Mouse (Mus musculus) CH12.LX (cell line): ENCODE measurements at regions not wholly inside any gene's neighbourhood (a gene's known extent, or its start where the extent isn't known, plus 50 kb on each side); places are given as distances from the start of the nearest gene placed in this dataset.

Source experiments
- DNase-seq: peaks from one replicate; pipeline ENCODE4 v3.0.0-alpha.2; 2013; ENCODE audit errors: extremely low read depth
- H3K27ac ChIP-seq: 2 replicates; pipeline ENCODE4 v1.5.1; 2012; ENCODE audit warnings: low read depth, mild to moderate bottlenecking, control low read depth, moderate library complexity; ENCODE audit not compliant: insufficient read depth
- H3K27me3 ChIP-seq: replicated peaks from 2 replicates; pipeline ENCODE3; 2012; ENCODE audit warnings: inconsistent platforms
- H3K36me3 ChIP-seq, 2 experiments: replicated peaks in 1 of 2; 2 replicates each; pipeline versions ENCODE3 to v1.6.1; 2012; ENCODE audit warnings: inconsistent platforms in 1 of 2, low read length in 1 of 2, mild to moderate bottlenecking in 1 of 2, mixed read lengths in 1 of 2, moderate library complexity in 1 of 2; ENCODE audit not compliant: control insufficient read depth in 1 of 2, insufficient read depth in 1 of 2
- H3K4me1 ChIP-seq, 2 experiments: 2 replicates each; pipeline ENCODE4 v1.6.1; 2012; ENCODE audit warnings: inconsistent platforms in 1 of 2, moderate library complexity in 1 of 2; ENCODE audit not compliant: insufficient read depth in 2 of 2, control insufficient read depth in 1 of 2
- H3K4me2 ChIP-seq: 2 replicates; pipeline ENCODE4 v1.6.1; 2012; ENCODE audit warnings: low read depth, mild to moderate bottlenecking, control low read depth; ENCODE audit not compliant: poor library complexity, insufficient read depth, severe bottlenecking
- H3K4me3 ChIP-seq, 3 experiments: fragments of 150-350 bp in 1 of 3; sonication (generic) in 1 of 3; replicated peaks in 1 of 3; 2 replicates each; pipeline versions ENCODE3 to v1.5.1; 2011 to 2012; ENCODE audit warnings: low read depth in 2 of 3, low read length in 2 of 3, mild to moderate bottlenecking in 2 of 3, moderate library complexity in 2 of 3, control low read depth in 1 of 3, improper control_type of control experiment in 1 of 3, inconsistent platforms in 1 of 3, mixed read lengths in 1 of 3; ENCODE audit not compliant: poor library complexity in 1 of 3
- H3K79me2 ChIP-seq: replicated peaks from 2 replicates; pipeline ENCODE4 v1.6.1; 2012; ENCODE audit warnings: mild to moderate bottlenecking, moderate library complexity; ENCODE audit not compliant: control insufficient read depth, poor library complexity, insufficient read depth, severe bottlenecking; ENCODE audit errors: extremely low read depth
- H3K9ac ChIP-seq: 2 replicates; pipeline ENCODE4 v1.6.1; 2012; ENCODE audit warnings: low read depth, mild to moderate bottlenecking, control low read depth, moderate library complexity; ENCODE audit not compliant: insufficient read depth
- H3K9me3 ChIP-seq: replicated peaks from 2 replicates; pipeline ENCODE3; 2012; ENCODE audit warnings: low read length, inconsistent platforms, mixed read lengths
- BHLHE40 ChIP-seq: IDR thresholded peaks from 2 replicates; pipeline ENCODE4 v1.6.1; 2011; ENCODE audit warnings: mild to moderate bottlenecking, low read depth, low read length, improper control_type of control experiment
- CHD1 ChIP-seq: IDR thresholded peaks from 2 replicates; pipeline ENCODE4 v1.6.1; 2012; ENCODE audit warnings: low read depth, low read length, improper control_type of control experiment, inconsistent platforms
- CHD2 ChIP-seq: IDR thresholded peaks from 2 replicates; pipeline ENCODE4 v1.6.1; 2011; ENCODE audit warnings: low read length, improper control_type of control experiment
- CTCF ChIP-seq, 2 experiments: IDR thresholded peaks in 1 of 2; conservative IDR thresholded peaks in 1 of 2; 2 replicates each; pipeline ENCODE4 v1.5.1; 2011 to 2012; ENCODE audit warnings: low read depth in 2 of 2, low read length in 2 of 2, improper control_type of control experiment in 1 of 2, inconsistent platforms in 1 of 2, mild to moderate bottlenecking in 1 of 2, moderate library complexity in 1 of 2
- E2F4 ChIP-seq: IDR thresholded peaks from 2 replicates; pipeline ENCODE4 v1.6.1; 2011; ENCODE audit warnings: low read depth, low read length, improper control_type of control experiment; ENCODE audit not compliant: insufficient replicate concordance
- ELF1 ChIP-seq: IDR thresholded peaks from 2 replicates; pipeline ENCODE4 v1.6.1; 2014; ENCODE audit warnings: low read depth, mild to moderate bottlenecking, inconsistent platforms, low read length, improper control_type of control experiment
- EP300 ChIP-seq: IDR thresholded peaks from 2 replicates; pipeline ENCODE4 v1.6.1; 2011; ENCODE audit warnings: low read length, improper control_type of control experiment
- ETS1 ChIP-seq: conservative IDR thresholded peaks from 2 replicates; pipeline ENCODE4 v1.6.1; 2012; ENCODE audit warnings: low read depth, mild to moderate bottlenecking, inconsistent platforms, low read length, improper control_type of control experiment, moderate library complexity
- HCFC1 ChIP-seq: IDR thresholded peaks from 2 replicates; pipeline ENCODE4 v1.6.1; 2012; ENCODE audit warnings: low read depth, mild to moderate bottlenecking, inconsistent platforms, low read length, improper control_type of control experiment
- IRF4 ChIP-seq: IDR thresholded peaks from 2 replicates; pipeline ENCODE4 v1.6.1; 2014; ENCODE audit warnings: low read depth, mild to moderate bottlenecking, inconsistent platforms, low read length, improper control_type of control experiment
- JUN ChIP-seq: IDR thresholded peaks from 2 replicates; pipeline ENCODE4 v1.6.1; 2011; ENCODE audit warnings: low read depth, mild to moderate bottlenecking, low read length, improper control_type of control experiment, moderate library complexity; ENCODE audit not compliant: insufficient read depth
- JUND ChIP-seq: conservative IDR thresholded peaks from 2 replicates; pipeline ENCODE4 v1.6.1; 2011; ENCODE audit warnings: low read depth, low read length, improper control_type of control experiment
- KAT2A ChIP-seq: IDR thresholded peaks from 2 replicates; pipeline ENCODE4 v1.6.1; 2012; ENCODE audit warnings: low read length, improper control_type of control experiment, inconsistent platforms; ENCODE audit not compliant: insufficient replicate concordance
- MAFK ChIP-seq: IDR thresholded peaks from 2 replicates; pipeline ENCODE4 v1.6.1; 2011; ENCODE audit warnings: low read length, improper control_type of control experiment; ENCODE audit not compliant: insufficient replicate concordance
- MAX ChIP-seq: IDR thresholded peaks from 2 replicates; pipeline ENCODE4 v1.6.1; 2011; ENCODE audit warnings: low read length, improper control_type of control experiment
- MAZ ChIP-seq: IDR thresholded peaks from 2 replicates; pipeline ENCODE4 v1.6.1; 2012; ENCODE audit warnings: low read depth, mild to moderate bottlenecking, inconsistent platforms, low read length, improper control_type of control experiment, moderate library complexity
- MEF2A ChIP-seq: IDR thresholded peaks from 2 replicates; pipeline ENCODE4 v1.6.1; 2014; ENCODE audit warnings: low read depth, mild to moderate bottlenecking, inconsistent platforms, low read length, improper control_type of control experiment, borderline replicate concordance
- MYC ChIP-seq: IDR thresholded peaks from 2 replicates; pipeline ENCODE4 v1.6.1; 2011; ENCODE audit warnings: low read depth, mild to moderate bottlenecking, improper control_type of control experiment, low read length
- NRF1 ChIP-seq: IDR thresholded peaks from 2 replicates; pipeline ENCODE4 v1.6.1; 2014; ENCODE audit warnings: low read depth, mild to moderate bottlenecking, inconsistent platforms, low read length, improper control_type of control experiment, moderate library complexity
- PAX5 ChIP-seq: IDR thresholded peaks from 2 replicates; pipeline ENCODE4 v1.6.1; 2012; ENCODE audit warnings: low read length, inconsistent platforms, mixed read lengths
- POLR2A ChIP-seq: IDR thresholded peaks from 2 replicates; pipeline ENCODE4 v1.6.1; 2011; ENCODE audit warnings: low read depth, mild to moderate bottlenecking, improper control_type of control experiment, low read length
- POLR2AphosphoS2 ChIP-seq: IDR thresholded peaks from 2 replicates; pipeline ENCODE4 v1.6.1; 2011; ENCODE audit warnings: low read depth, low read length, improper control_type of control experiment
- SIN3A ChIP-seq: IDR thresholded peaks from 2 replicates; pipeline ENCODE4 v1.6.1; 2012; ENCODE audit warnings: low read length, improper control_type of control experiment, inconsistent platforms
- SMC3 ChIP-seq: IDR thresholded peaks from 2 replicates; pipeline ENCODE4 v1.6.1; 2011; ENCODE audit warnings: low read depth, low read length, improper control_type of control experiment
- TBP ChIP-seq: conservative IDR thresholded peaks from 2 replicates; pipeline ENCODE4 v1.6.1; 2011; ENCODE audit warnings: low read depth, low read length, improper control_type of control experiment
- TCF12 ChIP-seq: IDR thresholded peaks from 2 replicates; pipeline ENCODE4 v1.6.1; 2014; ENCODE audit warnings: low read depth, mild to moderate bottlenecking, inconsistent platforms, low read length, improper control_type of control experiment
- UBTF ChIP-seq: IDR thresholded peaks from 2 replicates; pipeline ENCODE4 v1.6.1; 2012; ENCODE audit warnings: low read depth, mild to moderate bottlenecking, inconsistent platforms, low read length, improper control_type of control experiment, moderate library complexity
- USF2 ChIP-seq: conservative IDR thresholded peaks from 2 replicates; pipeline ENCODE4 v1.6.1; 2011; ENCODE audit warnings: low read depth, low read length, improper control_type of control experiment
- ZC3H11A ChIP-seq: IDR thresholded peaks from 2 replicates; pipeline ENCODE4 v1.6.1; 2012; ENCODE audit warnings: low read depth, mild to moderate bottlenecking, inconsistent platforms, low read length, improper control_type of control experiment
- ZKSCAN1 ChIP-seq: IDR thresholded peaks from 2 replicates; pipeline ENCODE4 v1.6.1; 2012; ENCODE audit warnings: low read depth, inconsistent platforms, low read length, improper control_type of control experiment, borderline replicate concordance
- ZNF384 ChIP-seq: IDR thresholded peaks from 2 replicates; pipeline ENCODE4 v1.6.1; 2012; ENCODE audit warnings: low read depth, low read length, improper control_type of control experiment, inconsistent platforms
- dilution Hi-C: fragments of 300-500 bp; cut with MboI; formaldehyde crosslinking; loops from 2 replicates; pipeline ENCODE4 v1.14.3; 2020; ENCODE audit warnings: low sequenced_read_pairs; ENCODE audit not compliant: extremely low pct_unique_long_range_greater_than_20kb, extremely low pct_ligation_motif_present
- in situ Hi-C: fragments of 300-500 bp; cut with MboI; formaldehyde crosslinking; loops from 3 replicates; pipeline ENCODE4 v1.14.3; 2019; ENCODE audit warnings: low sequenced_read_pairs, low pct_ligation_motif_present, low pct_unique_long_range_greater_than_20kb, mixed read lengths

- H3K9ac ChIP-seq, result no peak overlapping the region
- H3K4me2 ChIP-seq, result no peak overlapping the region
- H3K36me3 ChIP-seq, result no peaks in the 10 kb centered on the region
- H3K9me3 ChIP-seq, result no peaks in the 10 kb centered on the region
- in situ Hi-C loops (no loop called here), dilution Hi-C loops (no loop called here)
- no peaks in the 10 kb centered on the region for H3K79me2 ChIP-seq
- H3K27me3 ChIP-seq, result no peaks in the 10 kb centered on the region
- H3K4me3 ChIP-seq, result no peak overlapping the region
- no peak overlapping the region for H3K27ac ChIP-seq
- no peak for DNase-seq
- no peaks in the 10 kb centered on the region for H3K4me1 ChIP-seq
- TF ChIP-seq KAT2A (no peak), MAX (no peak), JUN (no peak), UBTF (no peak), ZKSCAN1 (no peak), ELF1 (no peak), MAZ (no peak), TCF12 (no peak), MYC (no peak), HCFC1 (no peak), POLR2AphosphoS2 (no peak), SIN3A (no peak), TBP (no peak), CTCF (conservative IDR thresholded peaks at IDR 0.05 in 1 of 2, IDR thresholded peaks at IDR 0.05 in 1 of 2; ENCODE audit: low read depth in 2 of 2, low read length in 2 of 2) (no peak), CHD2 (no peak), MEF2A (no peak), ZC3H11A (no peak), ETS1 (no peak), JUND (no peak), IRF4 (no peak)
- TF ChIP-seq, all 38 proteins: peak for 0
These were observed 131.1 kb downstream of the Otol1 start for GRCm38 (mm10) chr3:70138488-70138887.

- Histone ChIP-seq H3K4me2 (no peak overlapping the region), H3K9ac (no peak overlapping the region), H3K36me3 (no peaks in the 10 kb centered on the region), H3K9me3 (no peaks in the 10 kb centered on the region), H3K4me3 (no peak overlapping the region), H3K79me2 (no peaks in the 10 kb centered on the region), H3K27me3 (no peaks in the 10 kb centered on the region), H3K27ac (no peak overlapping the region), H3K4me1 (no peaks in the 10 kb centered on the region)
- TF ChIP-seq MAFK, result no peak
- no peak for TF ChIP-seq CHD1
- no peak for TF ChIP-seq E2F4
- no peak for TF ChIP-seq EP300
- no peak for TF ChIP-seq ZNF384
- TF ChIP-seq CTCF (conservative IDR thresholded peaks at IDR 0.05 in 1 of 2, IDR thresholded peaks at IDR 0.05 in 1 of 2; ENCODE audit: low read depth in 2 of 2, low read length in 2 of 2), result no peak
- TF ChIP-seq PAX5, result no peak
- no peak for TF ChIP-seq USF2
- no peak for TF ChIP-seq SMC3
- no peak for TF ChIP-seq POLR2AphosphoS2
- no peak for TF ChIP-seq CHD2
- no peak for TF ChIP-seq NRF1
- no peak for TF ChIP-seq BHLHE40
- TF ChIP-seq MAZ, result no peak
- no peak for TF ChIP-seq POLR2A
- DNase-seq, result no peak
- in situ Hi-C loops, result no loop called here
- dilution Hi-C loops, result no loop called here
These were observed 131.5 kb downstream of the Otol1 start for GRCm38 (mm10) chr3:70138926-70139325.
